Mouse (Mus musculus): Measurements from ENCODE around the gene Cxcl2.
A peak's percentile ranks its signal among the peaks of the same experiment; 100 is the strongest.

Gene Cxcl2

GRCm38 (mm10) chr5:90897429-90897828, 6.2 kb upstream of the Cxcl2 start:
- DNase-seq: no peak

GRCm38 (mm10) chr5:90899308-90899707, 4.4 kb upstream of the Cxcl2 start:
- no peak for DNase-seq

- peak; percentile 74 to 79 for DNase-seq
Measured at GRCm38 (mm10) chr5:90900147-90900546, 3.5 kb upstream of the Cxcl2 start.

- no peak for DNase-seq
Measured at GRCm38 (mm10) chr5:90900688-90901087, 3.0 kb upstream of the Cxcl2 start.

- no peak for DNase-seq
Measured at GRCm38 (mm10) chr5:90902380-90903260, 1.1 kb upstream of the Cxcl2 start.

- DNase-seq: peak; percentile 53 to 62
Measured at GRCm38 (mm10) chr5:90908983-90909382, 5.3 kb downstream of the Cxcl2 start.

- no peak for DNase-seq
Measured at GRCm38 (mm10) chr5:90919495-90919894, 15.8 kb downstream of the Cxcl2 start.

- DNase-seq: peak; percentile 12 to 49
Measured at GRCm38 (mm10) chr5:90922958-90923357, 19.3 kb downstream of the Cxcl2 start.

- DNase-seq: no peak
Measured at GRCm38 (mm10) chr5:90930546-90930945, 26.9 kb downstream of the Cxcl2 start.

- DNase-seq: peak; percentile 80 to 85
Measured at GRCm38 (mm10) chr5:90930971-90931851, 27.5 kb downstream of the Cxcl2 start, which contains the start of gene Mthfd2l. Gene Mthfd2l (plus strand): TSS chr5:90931117.

- no peak for DNase-seq
Measured at GRCm38 (mm10) chr5:90931911-90932310, 28.2 kb downstream of the Cxcl2 start.

- no peak for DNase-seq
Measured at GRCm38 (mm10) chr5:90936706-90937105, 33.0 kb downstream of the Cxcl2 start.

GRCm38 (mm10) chr5:90945453-90945852, 41.8 kb downstream of the Cxcl2 start:
- no peak for DNase-seq

GRCm38 (mm10) chr5:90949499-90949898, 45.8 kb downstream of the Cxcl2 start:
- no peak for DNase-seq

- DNase-seq: peak; percentile 20 to 57
Measured at GRCm38 (mm10) chr5:90951475-90951874, 47.8 kb downstream of the Cxcl2 start.

- no peak for DNase-seq
Measured at GRCm38 (mm10) chr5:90952731-90953481, 49.2 kb downstream of the Cxcl2 start.

Data from lung, adult 18-20 months (tissue).